Mouse (Mus musculus) gastrocnemius, postnatal 10 days (tissue): ENCODE measurements around the gene Rpl18a. TPM values are rescaled to one million over a fixed set of nuclear protein-coding genes. Genes with fewer than 3 reads are reported as not detected.

ENCODE experiments used
- DNase-seq: peaks from one replicate; pipeline ENCODE4 v3.0.0; 2021; ENCODE audit warnings: mixed read lengths
- total RNA-seq, 2 experiments: library from RNA; stranded (reverse); gene quantifications; 2 replicates each; pipeline ENCODE4 v1.2.3; 2021

The Rpl18a gene
- total RNA-seq, 2 experiments from 2014 or later, result 1,533 to 1,604 TPM

- no peak for DNase-seq
Observed at GRCm38 (mm10) chr8:70880546-70880945, 16.7 kb downstream of the Rpl18a start.

GRCm38 (mm10) chr8:70880126-70880525, 17.1 kb downstream of the Rpl18a start:
- peak; percentile 54 for DNase-seq

GRCm38 (mm10) chr8:70879500-70879899, 17.7 kb downstream of the Rpl18a start:
- no peak for DNase-seq

- DNase-seq, result no peak
Observed at GRCm38 (mm10) chr8:70878178-70878577, 19.0 kb downstream of the Rpl18a start.

GRCm38 (mm10) chr8:70876382-70876781, 20.8 kb downstream of the Rpl18a start:
- no peak for DNase-seq

- DNase-seq, result no peak
Observed at GRCm38 (mm10) chr8:70874441-70874840, 22.8 kb downstream of the Rpl18a start.

GRCm38 (mm10) chr8:70873364-70873985, 23.7 kb downstream of the Rpl18a start, which contains the start of gene Ccdc124:
Gene Ccdc124, minus strand, starts transcription at chr8:70873935.
- DNase-seq, result peak; percentile 98

- no peak for DNase-seq
Observed at GRCm38 (mm10) chr8:70872643-70873363, 24.4 kb downstream of the Rpl18a start.

- no peak for DNase-seq
Observed at GRCm38 (mm10) chr8:70871195-70871807, 25.9 kb downstream of the Rpl18a start.

GRCm38 (mm10) chr8:70869601-70870041, 27.6 kb downstream of the Rpl18a start:
- peak; percentile 73 for DNase-seq

GRCm38 (mm10) chr8:70869199-70869571, 28.0 kb downstream of the Rpl18a start:
- no peak for DNase-seq

GRCm38 (mm10) chr8:70868559-70869198, 28.5 kb downstream of the Rpl18a start:
- DNase-seq, result no peak

GRCm38 (mm10) chr8:70866566-70866965, 30.6 kb downstream of the Rpl18a start:
- DNase-seq, result no peak

- DNase-seq, result no peak
Observed at GRCm38 (mm10) chr8:70866001-70866520, 31.2 kb downstream of the Rpl18a start.

- DNase-seq, result peak; percentile 97
Observed at GRCm38 (mm10) chr8:70865350-70866000, 31.7 kb downstream of the Rpl18a start.

- DNase-seq, result no peak
Observed at GRCm38 (mm10) chr8:70864712-70865221, 32.4 kb downstream of the Rpl18a start.

GRCm38 (mm10) chr8:70863956-70864711, 33.1 kb downstream of the Rpl18a start:
- no peak for DNase-seq

- DNase-seq, result no peak
Observed at GRCm38 (mm10) chr8:70862824-70863641, 34.2 kb downstream of the Rpl18a start, which contains the start of gene Kcnn1. Gene Kcnn1, minus strand, starts transcription at chr8:70863258.

- no peak for DNase-seq
Observed at GRCm38 (mm10) chr8:70857516-70857915, 39.7 kb downstream of the Rpl18a start.
